ENCODE assay signal across 11 mouse cellular contexts in the genomic region with DNA sequence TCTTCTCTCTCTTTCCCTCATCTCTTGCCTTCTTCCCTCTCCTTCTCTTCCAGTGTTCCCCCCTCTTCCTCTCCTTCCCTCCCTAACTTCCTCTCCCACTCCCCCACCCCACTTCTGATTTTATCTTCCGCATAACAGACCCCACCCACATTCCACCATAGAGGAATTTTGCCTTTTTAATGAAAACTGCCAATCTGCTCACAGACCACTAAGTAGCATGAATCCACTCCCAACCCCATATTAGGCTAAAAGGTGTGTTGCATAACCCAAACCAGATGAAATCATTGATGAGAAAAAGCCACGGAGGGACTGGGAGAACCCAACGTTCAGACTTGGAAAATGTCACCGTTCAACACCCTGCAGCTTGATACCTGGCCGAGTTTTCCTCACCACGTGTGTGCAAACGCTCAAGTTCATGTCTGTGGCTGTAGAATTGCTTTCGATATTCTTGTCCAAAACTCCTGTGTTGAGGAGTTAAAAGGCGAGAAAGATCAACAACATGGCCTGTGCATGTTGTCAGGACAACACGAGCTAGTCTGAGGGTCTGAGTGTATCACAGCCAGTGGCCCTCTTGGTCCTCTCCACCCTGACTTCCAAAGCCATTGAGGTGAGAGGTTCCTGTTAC. TPM values are rescaled to one million over a fixed set of nuclear protein-coding genes. Genes with fewer than 3 reads are reported as not detected.
DNase-seq lines count a peak whose midpoint lies in the region; ATAC-seq and TF ChIP-seq lines count a peak whose summit lies in the region.
"Had no signal": no experiment of that assay in that cellular context is flagged by ENCODE, and none has a peak within 500 bp of the region (broad histone marks: within the 10 kb centered on the region; RNA-seq: fewer than 3 reads in every experiment).

No protein-coding gene starts in this region.

- TF ChIP-seq POLR2A in spleen, adult 2 months (IDR thresholded peaks at IDR 0.05; ENCODE audit: low read depth, low read length): no peak

- no peak for TF ChIP-seq CTCF in spleen, adult 2 months (IDR thresholded peaks at IDR 0.05; ENCODE audit: extremely low read depth, insufficient read depth, insufficient read length, insufficient replicate concordance)

- no peak for ATAC-seq in heart, embryonic 11.5 days (replicated peaks; ENCODE audit: insufficient number of reproducible peaks, low FRiP score, low TSS enrichment)
- ATAC-seq in intestine, embryonic 15.5 days: no peak

- intact Hi-C loops in heart, postnatal 36 days (cut with DNase I): no loop called here

- no peaks in the 10 kb centered on the region for H3K9me3 ChIP-seq in heart, embryonic 11.5 days (replicated peaks; ENCODE audit: control insufficient read depth, low read length)
- no peaks in the 10 kb centered on the region for H3K9me3 ChIP-seq in intestine, embryonic 15.5 days
- H3K9me3 ChIP-seq: liver, embryonic 13.5 days had no signal

- H3K27me3 ChIP-seq in heart, embryonic 11.5 days (ENCODE audit: control insufficient read depth, insufficient read depth, low read length): no peaks in the 10 kb centered on the region
- no peaks in the 10 kb centered on the region for H3K27me3 ChIP-seq in spleen, adult 2 months (ENCODE audit: control insufficient read depth, insufficient read depth, low read length)
- no peaks in the 10 kb centered on the region for H3K27me3 ChIP-seq in intestine, embryonic 15.5 days (replicated peaks)
- H3K27me3 ChIP-seq: liver, embryonic 13.5 days had no signal

- no peaks in the 10 kb centered on the region; the same call in 1 of the 2 replicates for H3K36me3 ChIP-seq in heart, embryonic 11.5 days (ENCODE audit: control insufficient read depth, insufficient read depth, low read length)
- H3K36me3 ChIP-seq in spleen, adult 2 months (ENCODE audit: control insufficient read depth, insufficient read depth, low read length): no peaks in the 10 kb centered on the region; the same call in 1 of the 2 replicates
- no peaks in the 10 kb centered on the region for H3K36me3 ChIP-seq in intestine, embryonic 15.5 days
- H3K36me3 ChIP-seq: liver, embryonic 13.5 days had no signal

- H3K9ac ChIP-seq in heart, embryonic 11.5 days (ENCODE audit: low read depth, low read length): no peak overlapping the region
- no peak overlapping the region for H3K9ac ChIP-seq in intestine, embryonic 15.5 days
- H3K9ac ChIP-seq: liver, embryonic 13.5 days had no signal

- H3K4me1 ChIP-seq in heart, embryonic 11.5 days (ENCODE audit: control insufficient read depth, insufficient read depth, low read length): peaks cover 83% of the 10 kb centered on the region
- H3K4me1 ChIP-seq in spleen, adult 2 months (ENCODE audit: control insufficient read depth, insufficient read depth, insufficient read length): peaks cover 28% of the 10 kb centered on the region
- peaks cover 65% of the 10 kb centered on the region for H3K4me1 ChIP-seq in intestine, embryonic 15.5 days (replicated peaks)

- DNase-seq in heart, postnatal 36 days: no peak
- DNase-seq in spleen, adult 2 months (ENCODE audit: low read depth in 1 of 2, low spot score in 2 of 2): no peak
- DNase-seq in spleen, adult 12 weeks (ENCODE audit: low spot score): no peak
- DNase-seq in thymus, postnatal 14 days: no peak
- DNase-seq in thymus, postnatal 10 days (ENCODE audit: low spot score in 2 of 2): no peak
- no peak for DNase-seq in testis, postnatal 10 days (ENCODE audit: low spot score)
- DNase-seq: adrenal gland, adult 2 months; cerebellum, adult 9-10 months; liver, embryonic 13.5 days had no signal

- WGBS in heart, embryonic 11.5 days (ENCODE audit: insufficient replicate concordance): 70% methylated on average over 10 of the region's 10 CpGs
- whole genome bisulfite sequencing in spleen, adult 2 months: 81% methylated on average over 10 of the region's 10 CpGs
- WGBS in intestine, embryonic 15.5 days: 79% methylated on average over 10 of the region's 10 CpGs

- no peak overlapping the region for H3K4me3 ChIP-seq in heart, embryonic 11.5 days (ENCODE audit: low read depth, low read length)
- H3K4me3 ChIP-seq in spleen, adult 2 months (ENCODE audit: extremely low read depth, insufficient read depth, insufficient read length): no peak overlapping the region
- H3K4me3 ChIP-seq in intestine, embryonic 15.5 days (replicated peaks): no peak overlapping the region
- H3K4me3 ChIP-seq: liver, embryonic 13.5 days had no signal

- H3K27ac ChIP-seq in heart, embryonic 11.5 days (ENCODE audit: low read depth, low read length): peak overlapping the region; percentile 83
- peak overlapping the region; percentile 7; the same call in 1 of the 2 replicates for H3K27ac ChIP-seq in spleen, adult 2 months (ENCODE audit: insufficient read depth, low read length)
- H3K27ac ChIP-seq in intestine, embryonic 15.5 days: 0 out of 2 replicates have a peak overlapping the region, but pooled peaks have one; percentile 14

- H3K4me2 ChIP-seq in heart, embryonic 11.5 days: no peak overlapping the region
- no peak overlapping the region for H3K4me2 ChIP-seq in intestine, embryonic 15.5 days (replicated peaks)

RNA-seq across cellular contexts. Expression of a gene that starts 13.0 kb away (rescaled TPM):
- 107 and 126 TPM in 2 replicates for polyA plus RNA-seq in heart, embryonic 11.5 days (2014; fragmentation: Nextera tagmentation; extraction: Ambion mirVana)
- total RNA-seq in heart, postnatal 36 days (2021): 100 to 1,000 TPM; 248 to 254 TPM
- polyA plus RNA-seq in spleen, adult 2 months (2012; rRNA removed): 18.9 and 28.9 TPM in 2 replicates
- polyA plus RNA-seq in intestine, embryonic 15.5 days (2015; fragmentation: Nextera tagmentation; extraction: Ambion mirVana): 105 and 111 TPM in 2 replicates

Comparison
In these comparisons a context has a peak if more than half of its experiments do, and no peak if none do; other contexts are left out.
1. H3K27ac ChIP-seq: peak in every context shown above with its lines; median percentile 83 in heart, embryonic 11.5 days; 14 in intestine, embryonic 15.5 days; 7 in spleen, adult 2 months.